Mouse (Mus musculus) heart, adult 2 months (tissue): ENCODE data around the gene Ciart. TPM values are rescaled to one million over a fixed set of nuclear protein-coding genes. Genes with fewer than 3 reads are reported as not detected.

Experiments
- DNase-seq, 2 experiments: peaks; one replicate each; pipeline ENCODE4 v3.0.0; 2021
- H3K27ac ChIP-seq: fragments of 200-600 bp; 2 replicates; pipeline ENCODE4 v1.8.1; 2022
- H3K27me3 ChIP-seq: fragments of 200-500 bp; 2 replicates; pipeline ENCODE4 v1.6.1; 2012; ENCODE audit warnings: mild to moderate bottlenecking, low read length, inconsistent platforms, mixed read lengths; ENCODE audit not compliant: control insufficient read depth, insufficient read depth
- H3K36me3 ChIP-seq: fragments of 200-500 bp; 2 replicates; pipeline ENCODE4 v1.6.1; 2012; ENCODE audit warnings: low read length, inconsistent platforms; ENCODE audit not compliant: control insufficient read depth, insufficient read depth
- H3K4me1 ChIP-seq: fragments of 200-500 bp; 2 replicates; pipeline ENCODE4 v1.6.1; 2011; ENCODE audit warnings: low read length; ENCODE audit not compliant: control insufficient read depth, insufficient read depth
- H3K4me3 ChIP-seq: fragments of 200-600 bp; 2 replicates; pipeline ENCODE4 v1.8.1; 2022
- H3K79me2 ChIP-seq: fragments of 200-500 bp; replicated peaks from 2 replicates; pipeline ENCODE4 v1.6.1; 2012; ENCODE audit warnings: mild to moderate bottlenecking, inconsistent platforms, low read length, moderate library complexity, mixed read lengths; ENCODE audit not compliant: control insufficient read depth, insufficient read depth
- H3K9ac ChIP-seq: fragments of 200-500 bp; 2 replicates; pipeline ENCODE4 v1.6.1; 2012; ENCODE audit warnings: low read depth, mild to moderate bottlenecking, control low read depth, inconsistent platforms, low read length, mixed read lengths
- CTCF ChIP-seq: fragments of 200-600 bp; IDR thresholded peaks from 2 replicates; pipeline ENCODE4 v1.8.1; 2022; ENCODE audit warnings: antibody characterized with exemption, mild to moderate bottlenecking, moderate library complexity
- EP300 ChIP-seq: fragments of 200-500 bp; IDR thresholded peaks from 2 replicates; pipeline ENCODE4 v1.6.1; 2011; ENCODE audit warnings: low read depth, low read length, control low read depth; ENCODE audit not compliant: insufficient read depth
- POLR2A ChIP-seq: fragments of 200-500 bp; IDR thresholded peaks from 2 replicates; pipeline ENCODE4 v1.6.1; 2011; ENCODE audit warnings: mild to moderate bottlenecking, low read depth, low read length, control low read depth; ENCODE audit not compliant: insufficient read depth
- WGBS: fragments of 180-500 bp; shearing (Covaris S2); methylation state at CpG from one replicate; pipeline ENCODE4 v1.1.7; 2018; 5-methylcytosine and 5-hydroxymethylcytosine counted together
- intact Hi-C: fragments of 180-260 bp; cut with DNase I; formaldehyde crosslinking; loops from one replicate; pipeline ENCODE4 v1.15.1; 2025
- polyA plus RNA-seq: library from polyadenylated mRNA; depleted of rRNA; stranded (reverse); fragments of >200 nt; gene quantifications from 2 replicates; pipeline ENCODE4 v1.2.3, GENCODE M21; 2012
- total RNA-seq, 2 experiments: library from RNA; stranded (reverse); gene quantifications; 2 replicates each; pipeline ENCODE4 v1.2.3; 2021

Gene Ciart
- total and polyA plus RNA-seq, 3 experiments: 5.1 to 27.0 (median 7.7) TPM

GRCm38 (mm10) chr3:95879063-95879462 lies 3.0 kb downstream of the Ciart start:
- Histone ChIP-seq H3K4me1 (peaks cover 3% of the 10 kb centered on the region), H3K36me3 (0 out of 2 replicates have a peak, but pooled peaks cover 3% of the 10 kb centered on the region), H3K9ac (no peak overlapping the region), H3K27me3 (no peaks in the 10 kb centered on the region), H3K27ac (no peak overlapping the region), H3K4me3 (no peak overlapping the region), H3K79me2 (0 out of 2 replicates have a peak, but pooled peaks cover 1% of the 10 kb centered on the region)
- intact Hi-C loops: no loop called here
- no peak for DNase-seq
- WGBS: 92% methylated on average over 4 of the region's 4 CpGs
- TF ChIP-seq EP300 (no peak), CTCF (no peak), POLR2A (no peak)

- Histone ChIP-seq H3K27ac (peak overlapping the region; percentile 77), H3K27me3 (no peaks in the 10 kb centered on the region), H3K79me2 (peaks cover 5% of the 10 kb centered on the region; the same call in 1 of the 2 replicates), H3K36me3 (no peaks in the 10 kb centered on the region; the same call in 1 of the 2 replicates), H3K4me3 (peak overlapping the region; percentile 68), H3K9ac (peak overlapping the region; percentile 52), H3K4me1 (peaks cover 3% of the 10 kb centered on the region)
- WGBS: 58% methylated on average over 7 of the region's 7 CpGs
- intact Hi-C loops: no loop called here
- TF ChIP-seq EP300: no peak
- no peak for TF ChIP-seq CTCF
- TF ChIP-seq POLR2A: no peak
- DNase-seq: no peak
Measured at GRCm38 (mm10) chr3:95872048-95872447, 10.0 kb downstream of the Ciart start.

- under 1% methylated on average over 33 of the region's 33 CpGs for WGBS
- Histone ChIP-seq H3K36me3 (no peaks in the 10 kb centered on the region; the same call in 1 of the 2 replicates), H3K9ac (peak within 1 kb of the TSS; percentile 65), H3K4me1 (peaks cover 3% of the 10 kb centered on the region), H3K79me2 (peaks cover 5% of the 10 kb centered on the region; the same call in 1 of the 2 replicates), H3K27me3 (no peaks in the 10 kb centered on the region), H3K27ac (peak within 1 kb of the TSS; percentile 77), H3K4me3 (peak within 1 kb of the TSS; percentile 68)
- intact Hi-C loops: no loop called here
- peak; percentile 87 to 92 for DNase-seq
- TF ChIP-seq CTCF (peak; percentile 19; the same call in 1 of the 2 replicates), POLR2A (peak; percentile 99), EP300 (peak; percentile 64; the same call in 1 of the 2 replicates)
Measured at GRCm38 (mm10) chr3:95871392-95871867, 10.6 kb downstream of the Ciart start, which contains the start of gene Mrps21. TSS of gene Mrps21 (minus strand) at chr3:95871519.

GRCm38 (mm10) chr3:95870976-95871375 lies 11.1 kb downstream of the Ciart start:
- intact Hi-C loops: no loop called here
- Histone ChIP-seq H3K4me1 (peaks cover 3% of the 10 kb centered on the region), H3K36me3 (peaks cover 2% of the 10 kb centered on the region)

DNA sequence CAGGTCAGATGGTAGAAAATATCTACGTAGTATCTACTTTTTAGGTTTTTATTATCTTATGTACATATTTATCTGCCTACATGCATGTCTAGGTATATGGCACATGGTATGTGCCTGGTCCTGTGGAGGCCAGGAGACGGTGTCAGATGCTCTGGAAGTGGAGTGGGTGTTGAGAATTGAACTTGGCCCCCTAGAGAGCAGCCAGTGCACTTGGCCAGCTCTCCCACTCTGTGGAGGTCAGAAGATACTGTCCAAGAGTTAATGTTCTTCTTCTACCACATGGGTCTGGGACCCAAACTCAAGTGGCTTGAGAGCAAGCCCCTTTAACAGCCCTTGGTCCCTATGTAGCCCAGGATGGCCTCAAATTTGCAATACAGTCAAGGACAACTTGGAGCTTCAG lies 14.6 kb downstream of the Ciart start:
- Histone ChIP-seq H3K4me3 (no peak overlapping the region), H3K4me1 (peaks cover 3% of the 10 kb centered on the region), H3K36me3 (peaks cover 4% of the 10 kb centered on the region), H3K27me3 (no peaks in the 10 kb centered on the region), H3K79me2 (peaks cover 4% of the 10 kb centered on the region), H3K27ac (no peak overlapping the region), H3K9ac (no peak overlapping the region)
- WGBS: 78% methylated on average over 2 of the region's 2 CpGs
- intact Hi-C loops: no loop called here
- no peak for DNase-seq
- TF ChIP-seq POLR2A (no peak), EP300 (no peak), CTCF (no peak)

More at GRCm38 (mm10) chr3:95870976-95871375, 11.1 kb downstream of the Ciart start:
- peak overlapping the region; percentile 68 for H3K4me3 ChIP-seq
- WGBS: 4% methylated on average over 15 of the region's 15 CpGs
- TF ChIP-seq POLR2A (no peak), EP300 (no peak), CTCF (no peak)
- DNase-seq: no peak
- H3K27me3 ChIP-seq: no peaks in the 10 kb centered on the region
- peak overlapping the region; percentile 77 for H3K27ac ChIP-seq
- peaks cover 5% of the 10 kb centered on the region; the same call in 1 of the 2 replicates for H3K79me2 ChIP-seq
- peak overlapping the region; percentile 65 for H3K9ac ChIP-seq

DNA sequence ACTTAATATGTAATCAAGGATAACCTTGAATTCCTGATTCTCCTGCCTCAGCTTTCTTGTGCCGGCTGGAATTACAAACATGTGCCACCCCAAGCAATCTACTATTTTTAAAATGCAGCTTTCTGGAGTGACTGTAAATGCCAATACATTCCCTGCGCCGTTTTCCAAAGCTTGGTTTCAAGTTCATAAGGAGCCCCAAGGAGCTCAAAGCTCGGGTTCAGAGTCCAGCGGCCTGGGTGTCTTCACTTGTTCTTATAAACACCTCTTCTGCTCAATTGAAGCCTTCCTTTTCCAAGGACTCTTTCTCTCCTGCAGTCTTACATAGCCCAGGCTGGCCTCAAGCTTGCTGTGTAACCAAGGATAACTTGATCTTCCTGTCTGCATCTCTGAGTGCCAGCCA lies 16.0 kb downstream of the Ciart start:
- Histone ChIP-seq H3K79me2 (peaks cover 4% of the 10 kb centered on the region), H3K27ac (no peak overlapping the region), H3K9ac (no peak overlapping the region), H3K27me3 (no peaks in the 10 kb centered on the region), H3K4me3 (no peak overlapping the region), H3K36me3 (peaks cover 4% of the 10 kb centered on the region), H3K4me1 (peaks cover 2% of the 10 kb centered on the region)
- no peak for TF ChIP-seq POLR2A
- no peak for TF ChIP-seq EP300
- TF ChIP-seq CTCF: no peak
- no peak for DNase-seq
- intact Hi-C loops: no loop called here
- 83% methylated on average over 5 of the region's 5 CpGs for WGBS
